Mouse (Mus musculus): ENCODE results near the gene Naip1.
A peak's percentile ranks its signal among the peaks of the same experiment; 100 is the strongest.
"Not testable (repeated sequence)": the region's sequence is repeated elsewhere in the genome, so short reads cannot be mapped to it uniquely, and the experiment has no call there.

Naip1 gene

DNA sequence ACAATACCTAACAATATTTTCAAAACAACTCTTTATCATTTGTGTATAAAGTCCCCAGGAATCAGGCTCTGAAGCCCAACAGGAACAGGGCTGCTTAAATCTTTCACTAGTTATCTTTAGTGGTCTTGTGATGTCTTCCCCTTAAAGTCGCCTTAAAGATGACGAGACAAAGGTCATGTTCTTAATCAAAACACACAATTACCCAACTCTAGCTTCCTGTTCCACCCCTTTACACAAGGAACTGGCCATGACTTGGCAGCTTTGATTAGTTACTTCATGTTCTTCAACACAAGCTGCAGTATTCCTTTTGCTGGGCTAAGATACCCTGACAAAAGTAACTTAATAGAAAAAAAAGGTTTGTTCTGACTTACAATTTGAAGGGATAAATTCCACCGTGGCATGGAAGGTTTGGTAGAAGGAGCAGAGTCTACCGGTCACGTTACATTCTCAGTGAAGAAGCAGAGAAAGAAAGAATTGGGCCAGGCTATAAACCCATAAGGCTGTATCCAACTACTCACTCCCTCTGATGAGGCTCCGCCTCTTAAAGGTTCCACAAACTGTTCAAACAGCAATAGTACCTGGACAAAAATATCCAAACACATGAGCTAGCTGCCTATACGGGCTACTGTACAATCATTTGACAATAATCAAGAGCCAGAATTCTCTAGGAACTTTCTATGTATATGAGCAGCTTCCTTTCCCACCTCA, 49.6 kb downstream of the Naip1 start:
- not testable (repeated sequence) for DNase-seq (ENCODE audit: low read depth, low spot score)

DNA sequence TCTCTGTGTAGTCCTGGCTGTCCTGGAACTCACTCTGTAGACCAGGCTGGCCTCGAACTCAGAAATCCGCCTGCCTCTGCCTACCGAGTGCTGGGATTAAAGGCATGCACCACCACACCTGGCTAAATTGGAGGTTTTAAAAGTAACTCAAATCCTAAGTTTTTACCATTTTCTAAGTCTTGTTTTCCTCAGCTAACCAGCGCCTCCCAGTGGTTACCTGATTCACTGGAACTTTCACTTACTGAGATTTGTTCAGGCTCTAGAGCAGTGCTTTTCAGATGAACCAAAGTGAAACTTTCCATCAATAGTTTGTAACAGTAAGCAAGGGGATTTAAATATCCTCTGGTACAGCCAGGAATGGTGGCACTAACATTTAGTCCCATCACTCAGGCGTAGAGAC, 61.6 kb downstream of the Naip1 start:
- DNase-seq (ENCODE audit: low read depth, low spot score): peak; percentile 63

DNA sequence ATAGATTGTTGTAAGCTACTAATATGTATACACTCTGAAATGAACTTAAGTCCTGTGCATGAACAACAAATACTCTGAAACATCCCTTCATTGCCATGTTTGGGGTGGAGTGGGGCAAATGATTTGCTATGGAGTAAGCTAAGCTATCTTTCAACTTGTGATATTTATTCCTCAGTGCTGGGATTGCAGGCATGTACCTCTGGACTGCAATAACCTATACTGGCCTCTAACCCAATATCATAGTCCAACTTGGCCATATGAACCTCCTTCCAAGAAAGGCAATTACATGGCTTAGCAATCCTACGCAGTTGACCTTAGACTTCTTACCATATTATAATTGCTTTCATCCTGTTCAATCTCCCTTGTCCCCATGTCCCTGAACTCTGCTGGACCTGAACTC, 82.1 kb downstream of the Naip1 start:
- no peak for DNase-seq (ENCODE audit: low read depth, low spot score)

Measured in CD4-positive, CD25-positive, alpha-beta regulatory T cell, adult 2 months (primary cell).